Mouse (Mus musculus): ENCODE results near the gene Cox5a. TPM values are rescaled to one million over a fixed set of nuclear protein-coding genes. Genes with fewer than 3 reads are reported as not detected.
A peak's percentile ranks its signal among the peaks of the same experiment; 100 is the strongest.

Gene Cox5a
- 100 to 1,000 TPM in 1 of 26 experiments, 10 to 100 TPM in 25; 39.5 to 113 (median 62.9) TPM for total RNA-seq (2018; cell fraction: chromatin; rRNA removed)
- total RNA-seq (2018; cell fraction: cytosol; rRNA removed): 100 to 1,000 TPM; 214 to 682 (median 384) TPM
- total RNA-seq (2018; cell fraction: nucleus; rRNA removed): 100 to 1,000 TPM in 14 of 26 experiments, 10 to 100 TPM in 12; 58.3 to 250 (median 112) TPM
- 93.1 to 404 TPM (median 403 TPM) in 3 replicates for polyA plus RNA-seq (2018)

DNA sequence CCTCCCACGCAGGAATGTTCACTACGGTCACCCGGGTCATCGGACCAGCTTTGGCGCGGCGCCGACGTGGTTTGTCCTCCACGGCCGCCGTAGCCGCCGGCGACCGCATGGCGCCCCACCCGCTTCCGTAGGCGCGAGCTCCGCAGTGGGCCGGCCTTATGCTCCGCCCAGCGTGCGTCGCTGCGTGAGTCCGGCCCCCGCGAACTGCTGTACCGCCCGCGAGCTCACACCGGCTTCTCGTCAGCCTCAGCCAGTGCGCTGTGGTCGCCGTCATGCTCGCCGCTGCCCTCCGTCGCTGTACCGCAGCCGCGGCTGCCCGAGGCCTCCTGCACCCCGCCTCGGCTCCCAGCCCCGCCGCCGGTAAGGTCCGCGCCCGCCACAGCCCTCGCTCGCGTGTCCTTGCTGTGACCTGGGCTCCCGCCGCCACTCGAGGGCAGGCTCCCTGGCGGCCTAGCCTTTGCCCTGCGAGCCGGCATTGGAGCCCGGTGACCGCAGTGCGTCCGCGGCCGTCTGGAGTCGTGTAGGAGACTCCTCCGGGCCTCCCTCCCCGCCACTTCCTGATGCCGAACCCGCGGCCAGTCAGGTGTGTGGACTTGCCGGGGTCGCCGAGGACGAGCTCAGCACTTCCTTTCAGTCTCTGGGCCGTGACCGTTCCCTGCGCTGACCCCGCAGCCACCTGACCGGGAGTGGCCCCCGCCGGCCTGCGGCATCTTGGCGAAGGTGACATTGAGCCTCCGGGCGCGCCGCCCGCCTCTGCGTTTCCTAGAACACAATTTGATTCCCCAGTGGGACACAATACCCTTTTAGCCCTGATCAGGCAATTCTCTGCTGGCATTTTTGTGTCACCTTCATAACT is at the start of gene Cox5a:
TSS of gene Cox5a (plus strand) at position 219 of the 856 bp plus-strand sequence.
- H3K27ac ChIP-seq: peak within 1 kb of the TSS; percentile 58
- peaks cover 50% of the 10 kb centered on the region for H3K79me2 ChIP-seq (ENCODE audit: inconsistent target)
- H3K4me3 ChIP-seq (ENCODE audit: inconsistent target): peak within 1 kb of the TSS; percentile 68
- no peaks in the 10 kb centered on the region for H3K36me3 ChIP-seq (ENCODE audit: inconsistent target)
- WGBS (ENCODE audit: missing documents): under 1% methylated on average over 95 of the region's 95 CpGs

DNA sequence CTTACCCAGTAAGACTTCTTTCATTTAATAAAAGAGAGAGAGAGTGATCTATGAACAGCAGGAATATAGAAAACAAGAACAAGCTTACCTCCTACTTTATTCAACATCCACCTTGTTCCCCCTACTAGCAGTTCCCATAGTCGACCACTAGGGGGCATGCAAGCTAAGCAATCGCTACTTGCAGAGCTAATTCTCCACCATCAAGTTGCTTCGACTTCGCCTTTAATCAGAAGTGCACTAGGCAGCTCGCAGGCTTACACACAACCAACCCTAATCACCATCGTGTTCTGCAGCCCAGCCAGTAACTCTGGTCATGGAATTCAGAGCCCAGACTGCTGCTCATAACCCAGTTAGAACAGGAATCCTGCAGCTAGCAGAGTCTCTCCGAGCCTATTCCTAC is 35.3 kb upstream of the Cox5a start:
- H3K79me2 ChIP-seq (ENCODE audit: inconsistent target): no peaks in the 10 kb centered on the region
- no peaks in the 10 kb centered on the region for H3K36me3 ChIP-seq (ENCODE audit: inconsistent target)
- no peak overlapping the region for H3K27ac ChIP-seq
- WGBS (ENCODE audit: missing documents): 20% methylated on average over 7 of the region's 7 CpGs
- H3K4me3 ChIP-seq (ENCODE audit: inconsistent target): no peak overlapping the region

DNA sequence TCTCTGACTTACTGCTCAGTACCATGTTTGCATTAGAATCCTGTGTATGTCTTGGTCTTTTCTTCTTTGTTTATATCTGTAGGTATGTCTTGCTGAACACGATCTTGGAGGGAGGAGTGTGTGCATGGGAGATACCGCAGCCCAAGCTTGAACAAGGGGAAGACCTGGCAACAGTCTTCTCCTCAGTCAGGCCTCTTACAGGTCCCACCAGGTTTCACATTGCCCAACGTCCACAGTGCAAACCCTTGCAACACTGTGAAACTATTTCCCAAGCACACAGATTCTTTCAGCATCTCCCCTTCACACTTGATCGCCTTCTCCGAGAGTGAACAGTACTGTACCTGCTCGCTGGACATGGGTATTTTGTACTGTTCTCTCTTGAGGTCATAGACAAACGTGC is 33.3 kb upstream of the Cox5a start:
- H3K4me3 ChIP-seq (ENCODE audit: inconsistent target): no peak overlapping the region
- H3K27ac ChIP-seq: no peak overlapping the region
- no peaks in the 10 kb centered on the region for H3K79me2 ChIP-seq (ENCODE audit: inconsistent target)
- 65% methylated on average over 7 of the region's 7 CpGs for WGBS (ENCODE audit: missing documents)
- no peaks in the 10 kb centered on the region for H3K36me3 ChIP-seq (ENCODE audit: inconsistent target)

DNA sequence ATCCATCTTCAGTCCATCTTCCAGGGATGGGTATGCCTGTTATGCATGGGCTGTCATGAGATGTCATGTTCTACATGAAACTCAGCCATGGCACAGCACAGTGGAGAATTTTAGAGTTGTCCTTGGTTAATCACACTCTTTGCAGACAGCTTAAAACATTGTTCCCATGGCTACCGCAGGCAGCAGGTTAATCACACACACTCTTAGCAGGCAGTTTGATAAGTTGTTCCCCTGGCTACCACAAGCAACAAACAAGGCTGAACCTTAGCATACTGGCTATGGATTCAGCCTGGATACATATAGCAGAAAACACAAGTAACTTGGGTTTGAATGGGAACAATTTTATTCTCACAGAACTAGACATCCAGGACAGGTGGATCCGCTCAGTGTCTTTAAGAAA is 27.5 kb upstream of the Cox5a start:
- Histone ChIP-seq H3K4me3 (ENCODE audit: inconsistent target) (no peak overlapping the region), H3K27ac (no peak overlapping the region), H3K79me2 (ENCODE audit: inconsistent target) (no peaks in the 10 kb centered on the region), H3K36me3 (ENCODE audit: inconsistent target) (no peaks in the 10 kb centered on the region)
- WGBS (ENCODE audit: missing documents): 100% methylated on average over 2 of the region's 2 CpGs

DNA sequence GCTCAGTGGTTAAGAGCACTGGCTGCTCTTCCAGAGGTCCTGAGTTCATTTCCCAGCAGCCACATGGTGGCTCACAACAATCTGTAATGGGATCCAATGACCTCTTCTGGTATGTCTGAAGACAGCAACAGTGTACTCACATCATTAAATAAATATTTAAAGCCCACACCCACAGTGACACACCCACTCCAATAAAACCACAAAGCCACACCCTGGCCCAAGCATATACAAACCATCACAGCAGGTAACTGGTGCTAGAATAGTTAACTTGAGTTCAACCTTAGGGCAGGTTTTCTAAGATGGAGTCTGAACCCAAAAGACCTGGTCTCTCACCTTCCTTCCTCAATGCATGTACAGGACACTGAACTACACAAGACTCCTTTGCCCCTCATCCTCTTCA is 26.1 kb upstream of the Cox5a start:
- Histone ChIP-seq H3K36me3 (ENCODE audit: inconsistent target) (no peaks in the 10 kb centered on the region), H3K4me3 (ENCODE audit: inconsistent target) (no peak overlapping the region), H3K27ac (no peak overlapping the region), H3K79me2 (ENCODE audit: inconsistent target) (no peaks in the 10 kb centered on the region)

DNA sequence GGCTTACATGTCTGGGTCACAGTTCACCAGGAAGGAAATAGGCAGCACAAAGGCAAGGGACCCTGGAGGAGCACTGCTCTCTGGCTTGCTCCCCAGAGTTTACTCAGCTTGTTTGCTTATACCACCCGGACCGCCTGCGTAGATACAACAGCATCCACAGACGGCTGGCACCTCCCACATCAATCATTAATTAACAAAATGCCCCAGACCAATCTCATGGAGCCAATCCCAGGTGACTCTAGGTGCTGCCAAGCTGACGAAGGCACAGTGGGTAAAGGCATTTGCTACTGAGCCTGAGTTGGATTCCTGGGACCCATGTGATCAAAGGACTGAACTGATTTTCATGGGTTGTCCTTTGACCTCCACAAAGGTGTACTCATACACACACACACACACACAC is 23.8 kb upstream of the Cox5a start:
- Histone ChIP-seq H3K27ac (no peak overlapping the region), H3K79me2 (ENCODE audit: inconsistent target) (no peaks in the 10 kb centered on the region), H3K4me3 (ENCODE audit: inconsistent target) (no peak overlapping the region), H3K36me3 (ENCODE audit: inconsistent target) (no peaks in the 10 kb centered on the region)
- 74% methylated on average over 5 of the region's 5 CpGs for WGBS (ENCODE audit: missing documents)

DNA sequence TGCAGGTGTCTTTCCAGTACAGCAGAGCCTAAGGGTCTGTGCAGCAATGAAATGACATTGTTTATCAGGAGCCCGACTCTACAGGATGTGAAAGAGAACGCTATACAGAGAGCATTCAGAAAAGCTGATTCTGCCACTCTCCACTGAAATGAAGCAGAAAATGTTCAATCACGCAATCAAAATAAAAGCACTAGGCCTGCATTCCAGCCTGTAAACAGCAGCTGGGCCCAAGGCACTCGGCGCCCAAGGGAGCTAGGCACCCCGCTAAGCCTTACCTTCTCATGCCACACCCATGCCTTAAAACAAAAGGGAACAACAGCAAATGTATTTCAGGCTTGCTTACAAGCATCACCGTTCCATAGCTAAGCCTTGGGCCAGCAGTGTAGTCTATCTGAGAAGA is 22.5 kb upstream of the Cox5a start:
- WGBS (ENCODE audit: missing documents): 86% methylated on average over 7 of the region's 7 CpGs
- H3K27ac ChIP-seq: no peak overlapping the region
- H3K79me2 ChIP-seq (ENCODE audit: inconsistent target): no peaks in the 10 kb centered on the region
- no peak overlapping the region for H3K4me3 ChIP-seq (ENCODE audit: inconsistent target)
- no peaks in the 10 kb centered on the region for H3K36me3 ChIP-seq (ENCODE audit: inconsistent target)

DNA sequence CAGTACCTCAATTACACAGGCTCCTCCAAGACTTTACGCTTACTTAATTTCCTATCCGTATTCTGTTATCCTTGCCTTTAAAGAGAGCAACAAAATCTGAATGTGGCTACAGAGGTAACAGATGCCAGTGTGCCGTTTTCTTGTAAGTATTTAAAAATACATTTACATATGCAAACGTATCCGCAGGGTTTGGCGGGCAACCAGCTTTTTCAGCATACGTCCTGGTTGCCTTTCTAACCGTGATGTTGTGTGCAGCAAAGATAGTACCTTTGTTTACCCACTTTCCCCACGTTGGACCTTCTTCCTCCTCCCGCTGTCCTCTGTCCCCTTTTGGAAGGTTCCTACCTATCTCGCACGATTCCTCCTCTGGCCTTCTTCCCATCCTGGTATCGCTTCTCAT is 19.6 kb upstream of the Cox5a start:
- H3K27ac ChIP-seq: no peak overlapping the region
- no peak overlapping the region for H3K4me3 ChIP-seq (ENCODE audit: inconsistent target)
- no peaks in the 10 kb centered on the region for H3K36me3 ChIP-seq (ENCODE audit: inconsistent target)
- 21% methylated on average over 12 of the region's 13 CpGs for WGBS (ENCODE audit: missing documents)
- H3K79me2 ChIP-seq (ENCODE audit: inconsistent target): no peaks in the 10 kb centered on the region

DNA sequence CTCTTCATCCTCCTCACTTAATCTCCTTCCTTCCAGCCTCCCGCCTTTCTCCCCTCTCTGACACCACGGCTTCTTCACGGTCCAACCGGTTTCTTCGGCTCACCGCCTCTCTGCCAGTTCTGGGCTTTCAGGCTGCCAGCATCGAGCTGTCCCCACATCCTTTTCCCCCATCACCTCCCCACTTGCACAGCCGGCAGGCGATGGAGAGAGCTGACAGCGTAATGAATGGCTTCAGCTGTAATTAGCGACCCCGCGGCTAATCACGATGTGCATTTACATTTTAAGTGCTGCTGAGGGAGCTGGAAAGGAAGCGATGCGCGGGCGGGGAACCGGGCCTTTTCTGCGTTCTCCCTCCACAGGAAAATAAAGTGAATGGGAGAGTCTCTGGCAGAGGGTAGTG is 19.2 kb upstream of the Cox5a start:
- Histone ChIP-seq H3K79me2 (ENCODE audit: inconsistent target) (no peaks in the 10 kb centered on the region), H3K4me3 (ENCODE audit: inconsistent target) (no peak overlapping the region), H3K36me3 (ENCODE audit: inconsistent target) (no peaks in the 10 kb centered on the region), H3K27ac (no peak overlapping the region)
- WGBS (ENCODE audit: missing documents): 5% methylated on average over 20 of the region's 20 CpGs

DNA sequence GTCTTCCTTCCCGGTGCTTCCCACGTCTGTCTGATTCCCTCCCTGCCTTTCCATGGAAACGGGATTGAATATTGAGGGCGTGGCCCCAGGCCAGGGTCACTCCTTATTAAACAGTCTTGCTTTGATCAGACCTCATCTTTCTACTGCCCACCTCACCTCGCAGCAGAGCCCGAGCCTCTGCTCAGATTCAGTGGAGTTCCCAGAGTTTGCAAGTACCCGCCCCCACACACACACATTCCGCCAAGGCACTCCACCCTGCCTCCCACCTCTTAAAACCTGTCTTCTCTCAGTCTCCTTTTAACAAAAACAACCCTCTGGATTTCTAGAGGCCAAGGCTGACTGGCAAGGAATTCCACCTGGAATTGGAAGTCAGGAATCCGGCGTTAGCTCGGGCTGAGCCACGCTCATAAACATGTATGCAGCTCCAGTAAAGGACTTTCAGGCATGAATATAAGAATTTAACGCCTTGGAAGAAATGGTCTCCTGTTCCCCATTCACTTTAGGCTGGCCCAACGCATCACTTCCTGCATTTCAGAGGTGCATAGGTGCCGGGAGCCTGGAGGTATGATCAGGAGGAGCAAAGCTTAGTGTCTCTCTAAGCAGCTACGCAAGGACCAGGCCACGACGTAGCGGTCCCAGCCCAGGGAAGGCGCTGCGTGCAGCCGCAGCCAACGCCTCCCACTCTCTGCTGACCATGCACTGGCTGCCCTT is 18.0 kb upstream of the Cox5a start:
- WGBS (ENCODE audit: missing documents): 16% methylated on average over 23 of the region's 23 CpGs
- H3K36me3 ChIP-seq (ENCODE audit: inconsistent target): no peaks in the 10 kb centered on the region
- no peaks in the 10 kb centered on the region for H3K79me2 ChIP-seq (ENCODE audit: inconsistent target)
- H3K27ac ChIP-seq: no peak overlapping the region
- H3K4me3 ChIP-seq (ENCODE audit: inconsistent target): no peak overlapping the region

DNA sequence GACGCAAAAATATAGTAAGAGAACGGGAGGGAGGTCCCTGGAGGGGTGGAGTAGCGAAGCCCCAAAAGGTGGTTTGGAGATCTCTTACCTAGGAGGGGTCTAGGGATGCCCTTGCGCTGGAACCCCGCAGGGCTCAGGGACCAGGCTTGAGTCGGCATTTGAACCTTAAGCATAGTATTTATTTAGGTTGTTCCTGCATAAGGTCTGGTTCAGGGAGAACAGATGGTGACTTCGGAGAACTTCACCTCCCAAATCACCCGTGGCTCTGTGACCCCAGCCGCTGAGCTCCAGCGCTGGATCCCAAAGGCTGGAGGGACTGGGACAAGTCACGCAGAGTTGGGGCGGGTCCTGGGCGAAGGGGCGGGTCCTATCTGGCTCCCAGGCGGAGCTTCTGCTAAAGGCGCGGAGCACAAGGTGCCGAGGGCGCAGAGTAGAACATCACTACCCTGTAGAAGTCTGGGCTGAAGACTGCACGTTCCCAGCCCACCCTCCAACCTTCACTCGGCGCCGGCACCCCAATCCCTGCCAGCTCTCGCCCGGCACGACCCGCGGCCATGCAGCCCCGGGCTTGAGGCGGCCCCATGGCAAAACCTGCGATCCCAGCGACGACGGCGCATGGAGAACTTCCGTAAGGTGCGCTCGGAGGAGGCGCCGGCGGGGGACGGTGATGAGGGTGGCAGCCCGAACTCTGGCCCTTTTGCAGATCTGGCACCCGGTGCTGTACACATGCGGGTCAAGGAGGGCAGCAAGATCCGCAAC is 17.3 kb upstream of the Cox5a start, which contains the start of gene Rpp25:
TSS of gene Rpp25 (plus strand) at position 405 of the 759 bp plus-strand sequence.
- no peak within 1 kb of the TSS for H3K27ac ChIP-seq
- H3K36me3 ChIP-seq (ENCODE audit: inconsistent target): no peaks in the 10 kb centered on the region
- WGBS (ENCODE audit: missing documents): 2% methylated on average over 46 of the region's 46 CpGs
- no peaks in the 10 kb centered on the region for H3K79me2 ChIP-seq (ENCODE audit: inconsistent target)
- H3K4me3 ChIP-seq (ENCODE audit: inconsistent target): no peak within 1 kb of the TSS

DNA sequence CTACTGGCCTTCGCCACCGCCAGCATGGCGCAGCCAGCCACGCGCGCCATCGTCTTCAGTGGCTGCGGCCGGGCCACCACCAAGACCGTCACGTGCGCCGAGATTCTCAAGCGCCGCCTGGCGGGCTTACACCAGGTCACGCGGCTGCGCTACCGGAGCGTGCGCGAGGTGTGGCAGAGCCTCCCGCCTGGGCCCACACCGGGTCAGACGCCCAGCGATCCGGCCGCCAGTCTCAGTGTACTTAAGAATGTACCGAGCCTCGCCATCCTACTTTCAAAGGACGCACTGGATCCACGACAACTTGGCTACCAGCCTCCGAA is 16.7 kb upstream of the Cox5a start:
- H3K4me3 ChIP-seq (ENCODE audit: inconsistent target): no peak overlapping the region
- no peaks in the 10 kb centered on the region for H3K36me3 ChIP-seq (ENCODE audit: inconsistent target)
- no peak overlapping the region for H3K27ac ChIP-seq
- no peaks in the 10 kb centered on the region for H3K79me2 ChIP-seq (ENCODE audit: inconsistent target)
- 5% methylated on average over 34 of the region's 34 CpGs for WGBS (ENCODE audit: missing documents)

DNA sequence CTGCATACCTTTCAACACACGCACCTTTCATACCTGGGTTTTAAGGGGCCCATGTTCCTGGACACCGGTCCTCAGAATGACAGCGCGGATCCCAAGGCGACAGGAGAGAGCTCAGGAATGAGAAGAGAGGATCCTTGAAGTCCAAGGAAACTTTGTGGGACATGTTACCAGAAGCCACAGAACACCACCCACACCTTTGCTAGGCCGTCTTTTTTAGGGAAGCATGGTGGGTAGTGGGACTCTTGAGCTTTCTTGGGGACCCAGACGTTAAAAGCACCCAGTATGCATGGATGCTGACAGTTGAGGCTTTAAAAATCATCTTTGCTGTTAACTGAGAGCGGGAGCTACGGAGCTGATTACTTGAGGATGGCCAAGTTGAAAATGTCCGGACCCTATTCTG is 16.2 kb upstream of the Cox5a start:
- 61% methylated on average over 10 of the region's 10 CpGs for WGBS (ENCODE audit: missing documents)
- no peak overlapping the region for H3K27ac ChIP-seq
- H3K4me3 ChIP-seq (ENCODE audit: inconsistent target): no peak overlapping the region
- H3K79me2 ChIP-seq (ENCODE audit: inconsistent target): no peaks in the 10 kb centered on the region
- H3K36me3 ChIP-seq (ENCODE audit: inconsistent target): no peaks in the 10 kb centered on the region

DNA sequence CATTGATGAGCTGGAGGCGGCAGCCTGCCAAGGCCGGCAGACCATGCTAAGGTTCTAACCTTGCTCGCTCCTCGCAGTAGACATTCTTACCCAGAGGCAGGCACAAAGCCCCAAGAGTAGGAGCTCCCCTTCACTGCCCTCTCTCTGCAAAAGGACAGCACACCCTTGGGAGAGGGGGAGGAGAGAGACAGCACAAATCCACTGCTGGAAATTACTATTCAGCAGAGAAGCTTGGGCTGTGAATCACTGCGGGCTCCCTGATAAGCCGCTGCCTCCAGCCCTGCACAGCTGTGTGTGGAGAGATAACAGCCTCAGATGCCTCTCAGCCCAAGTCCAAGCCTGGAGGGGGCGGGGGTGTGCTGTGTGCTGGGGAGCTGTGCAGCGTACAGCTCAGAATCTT is 15.4 kb upstream of the Cox5a start:
- WGBS (ENCODE audit: missing documents): 15% methylated on average over 8 of the region's 8 CpGs
- no peaks in the 10 kb centered on the region for H3K36me3 ChIP-seq (ENCODE audit: inconsistent target)
- H3K27ac ChIP-seq: no peak overlapping the region
- H3K79me2 ChIP-seq (ENCODE audit: inconsistent target): no peaks in the 10 kb centered on the region
- H3K4me3 ChIP-seq (ENCODE audit: inconsistent target): no peak overlapping the region

Data from macrophage (primary cell).